Mouse (Mus musculus) adrenal gland, postnatal 4 days (tissue): ENCODE measurements around the gene Vmn1r83. TPM values are rescaled to one million over a fixed set of nuclear protein-coding genes. Genes with fewer than 3 reads are reported as not detected.

Experiments
- DNase-seq, 2 experiments: peaks; one replicate each; pipeline ENCODE4 v3.0.0; 2021 to 2022; ENCODE audit warnings: low spot score in 2 of 2, mixed read lengths in 2 of 2
- long read RNA-seq, 2 experiments: library from polyadenylated mRNA; stranded (forward); transcript quantifications; one replicate each; pipeline ENCODE4 v2.0.0; 2021
- microRNA-seq: library from miRNA; unstranded; fragments of <30 nt; microRNA quantifications from one replicate; pipeline ENCODE4 v1.2.0, GENCODE M21; 2021
- total RNA-seq, 2 experiments: library from RNA; stranded (reverse); gene quantifications; 2 replicates each; pipeline ENCODE4 v1.2.3; 2021

The Vmn1r83 gene
- not detected for total RNA-seq
- long read RNA-seq, experiment 1: 0 reads
- long read RNA-seq, experiment 2: 0 reads

- no peak for DNase-seq
Observed at GRCm38 (mm10) chr7:12329381-12329780, at the start of gene Vmn1r83. TSS of gene Vmn1r83 (minus strand) at chr7:12329481.

GRCm38 (mm10) chr7:12369173-12369572 lies 39.9 kb upstream of the Vmn1r83 start, which contains the start of gene Vmn1r84:
TSS of gene Vmn1r84 (minus strand) at chr7:12369273.
- no peak for DNase-seq

- DNase-seq: no peak
Observed at GRCm38 (mm10) chr7:12300130-12300529, 29.2 kb downstream of the Vmn1r83 start, which contains the start of gene Vmn1r82. TSS of gene Vmn1r82 (plus strand) at chr7:12300430.

Small RNA genes within 50 kb of the gene (microRNA-seq; reads per million reads assigned to microRNA genes)
- gene Gm23521: not detected

Other genes with a start within 250 kb of the Vmn1r83 start
- not detected for gene Vmn1r78, start 179.2 kb downstream of the Vmn1r83 start, total RNA-seq
- gene Vmn1r79, start 158.2 kb downstream of the Vmn1r83 start, total RNA-seq: 1 to 10 TPM in 1 of 2 experiments, under 1 TPM in 1; 0.78 to 1.0 TPM
- gene Vmn1r80, start 140.2 kb downstream of the Vmn1r83 start, total RNA-seq: not detected
- gene Vmn1r81, start 61.2 kb downstream of the Vmn1r83 start, total RNA-seq: not detected
- not detected for gene Vmn1r82, start 29.1 kb downstream of the Vmn1r83 start, total RNA-seq
- not detected for gene Vmn1r84, start 39.8 kb upstream of the Vmn1r83 start, total RNA-seq
- 1 to 10 TPM; 9.5 to 9.6 TPM for gene Zfp551, start 93.3 kb upstream of the Vmn1r83 start, total RNA-seq
- 10 to 100 TPM; 22.6 to 24.5 TPM for gene Zfp606, start 148.8 kb upstream of the Vmn1r83 start, total RNA-seq
- gene 2900092C05Rik, start 183.0 kb upstream of the Vmn1r83 start, total RNA-seq: not detected